Comparison of ENCODE assay signal across 14 mouse cellular contexts in genomic region chr2:116440252-116440651, GRCm38 (mm10).
"Had no signal": no experiment of that assay in that cellular context is flagged by ENCODE, and none has a peak within 500 bp of the region (broad histone marks: within the 10 kb centered on the region; RNA-seq: fewer than 3 reads in every experiment).

No protein-coding gene starts in this region.

- H3K4me2 ChIP-seq: liver, embryonic 11.5 days; liver, embryonic 15.5 days; lung, embryonic 15.5 days; midbrain, embryonic 12.5 days; neural tube, embryonic 12.5 days had no signal

- H3K27me3 ChIP-seq: liver, embryonic 15.5 days; lung, embryonic 15.5 days; megakaryocyte, embryonic 14.5 days; midbrain, embryonic 12.5 days; neural tube, embryonic 12.5 days had no signal

- H3K9me3 ChIP-seq: limb, embryonic 10.5 days; liver, embryonic 15.5 days; lung, embryonic 15.5 days; midbrain, embryonic 12.5 days; neural tube, embryonic 12.5 days had no signal

- H3K4me1 ChIP-seq: liver, embryonic 15.5 days; lung, embryonic 15.5 days; megakaryocyte, embryonic 14.5 days; neural tube, embryonic 12.5 days had no signal

- H3K27ac ChIP-seq: left cerebral cortex, adult 2 months; limb, embryonic 10.5 days; liver, embryonic 15.5 days; lung, embryonic 15.5 days; macrophage; midbrain, embryonic 12.5 days; neural tube, embryonic 12.5 days had no signal

- H3K36me3 ChIP-seq: limb, embryonic 10.5 days; liver, embryonic 15.5 days; lung, embryonic 15.5 days; midbrain, embryonic 12.5 days; neural tube, embryonic 12.5 days had no signal

- H3K9ac ChIP-seq: liver, embryonic 15.5 days; lung, embryonic 15.5 days; midbrain, embryonic 12.5 days; neural tube, embryonic 12.5 days had no signal

- DNase-seq: kidney, adult 8-10 months; kidney, postnatal 25 days; lung, postnatal 14 days; right cerebral cortex, postnatal 14 days; thymus, postnatal 4 days had no signal

- H3K4me3 ChIP-seq: left cerebral cortex, adult 2 months; limb, embryonic 10.5 days; liver, embryonic 15.5 days; lung, embryonic 15.5 days; megakaryocyte, embryonic 14.5 days; midbrain, embryonic 12.5 days; neural tube, embryonic 12.5 days had no signal
